11 mouse cellular contexts compared by ENCODE assay signal in the genomic region with DNA sequence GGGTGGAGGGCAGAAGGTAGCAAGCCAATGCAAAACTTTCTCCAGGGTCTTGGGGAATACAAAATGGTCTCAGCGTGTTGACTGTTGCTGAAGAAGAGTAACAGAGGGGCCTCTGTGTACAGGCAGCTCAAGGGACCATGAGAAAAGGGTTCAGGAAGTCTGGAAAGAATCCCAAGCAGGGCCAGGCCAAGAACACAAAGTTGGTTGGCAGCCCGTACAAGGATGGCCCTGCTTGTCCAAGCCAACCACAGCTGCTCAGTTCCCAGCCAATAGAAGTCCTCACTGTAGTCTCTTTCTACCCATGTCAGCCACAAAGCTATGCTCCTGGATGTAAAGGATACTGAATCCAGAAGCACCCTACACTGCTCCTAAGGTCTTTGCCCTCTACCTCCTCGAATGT. TPM values are rescaled to one million over a fixed set of nuclear protein-coding genes. Genes with fewer than 3 reads are reported as not detected.
DNase-seq lines count a peak whose midpoint lies in the region; ATAC-seq and TF ChIP-seq lines count a peak whose summit lies in the region.
"Had no signal": no experiment of that assay in that cellular context is flagged by ENCODE, and none has a peak within 500 bp of the region (broad histone marks: within the 10 kb centered on the region; RNA-seq: fewer than 3 reads in every experiment).

No protein-coding gene starts in this region.

- peak overlapping the region; percentile 91 for H3K27ac ChIP-seq in gastrocnemius, adult 2 months
- H3K27ac ChIP-seq: kidney, postnatal 0 days had no signal

- DNase-seq in heart, adult 11 months = peak; percentile 97
- no peak for DNase-seq in heart, postnatal 10 days
- DNase-seq in lung, postnatal 36 days = peak; percentile 5
- DNase-seq in lung, postnatal 25 days (ENCODE audit: low spot score) = no peak
- peak; percentile 76 for DNase-seq in gastrocnemius, adult 2 months
- DNase-seq in heart, postnatal 25 days (ENCODE audit: low spot score) = peak; percentile 31
- DNase-seq: liver; thymus, postnatal 4 days had no signal

- ATAC-seq in megakaryocyte progenitor cell, adult 5-6 weeks (replicated peaks; ENCODE audit: poor library complexity) = no peak
- ATAC-seq: midbrain, embryonic 15.5 days had no signal

- no peak overlapping the region; the same call in 1 of the 2 replicates for H3K4me3 ChIP-seq in gastrocnemius, adult 2 months
- H3K4me3 ChIP-seq: midbrain, embryonic 15.5 days had no signal

- no peak for TF ChIP-seq CTCF in gastrocnemius, adult 2 months (IDR thresholded peaks at IDR 0.05)

- intact Hi-C loops in heart, postnatal 10 days (cut with DNase I) = no loop called here
- intact Hi-C loops in gastrocnemius, adult 2 months (cut with DNase I) = loop anchor here (5.0 to 10.0 kb wide), 3 partner anchors 33 to 305 kb away; a partner anchor contains a TSS
- intact Hi-C loops in heart, postnatal 25 days (cut with DNase I) = no loop called here

RNA-seq across cellular contexts. Expression of a gene that starts 40.4 kb away (rescaled TPM):
- total RNA-seq in heart, postnatal 10 days (2021) = 10 to 100 TPM in 1 of 2 experiments, 1 to 10 TPM in 1; 7.0 to 10.8 TPM
- total RNA-seq in gastrocnemius, adult 2 months (2021) = 10 to 100 TPM; 10.2 to 13.6 TPM
- total RNA-seq in heart, postnatal 25 days (2021) = 1 to 10 TPM; 8.2 to 9.5 TPM
- total RNA-seq in megakaryocyte progenitor cell, adult 5-6 weeks (2015) = 11.3 and 15.1 TPM in 2 replicates
- 20.7 and 33.6 TPM in 2 replicates for total RNA-seq in megakaryocyte progenitor cell, adult 5-6 weeks (2017)

RNA-seq across cellular contexts. Expression of a gene that starts 54.1 kb away (rescaled TPM):
- under 1 TPM; 0.12 to 0.15 TPM for total RNA-seq in heart, postnatal 10 days (2021)
- under 1 TPM; 0.05 to 0.20 TPM for total RNA-seq in gastrocnemius, adult 2 months (2021)
- total RNA-seq in heart, postnatal 25 days (2021) = under 1 TPM; 0.23 to 0.42 TPM
- 0.02 TPM in 1 of 2 replicates, not detected in the other for total RNA-seq in megakaryocyte progenitor cell, adult 5-6 weeks (2015)
- 0.03 TPM in 1 of 2 replicates, not detected in the other for total RNA-seq in megakaryocyte progenitor cell, adult 5-6 weeks (2017)

Comparison
In these comparisons a context has a peak if more than half of its experiments do, and no peak if none do; other contexts are left out.
1. DNase-seq: peak in heart, adult 11 months (single experiment), lung, postnatal 36 days (single experiment), gastrocnemius, adult 2 months (single experiment) and heart, postnatal 25 days (single experiment); none in heart, postnatal 10 days (0 of 2) and lung, postnatal 25 days (single experiment).